ENCODE assay signal across 8 mouse cellular contexts in genomic region chr10:120474301-120474700, GRCm38 (mm10). TPM values are rescaled to one million over a fixed set of nuclear protein-coding genes. Genes with fewer than 3 reads are reported as not detected.
DNase-seq lines count a peak whose midpoint lies in the region; ATAC-seq lines count a peak whose summit lies in the region.

No protein-coding gene starts in this region.

- H3K9ac ChIP-seq in lung, embryonic 16.5 days (ENCODE audit: low read length), result peak overlapping the region; percentile 89
- H3K9ac ChIP-seq in embryonic facial prominence, embryonic 15.5 days, result peak overlapping the region; percentile 85
- peak overlapping the region; percentile 100 for H3K9ac ChIP-seq in intestine, embryonic 14.5 days (ENCODE audit: low read length)

- peak overlapping the region; percentile 97 for H3K4me2 ChIP-seq in lung, embryonic 16.5 days (ENCODE audit: low read depth, low read length)
- H3K4me2 ChIP-seq in embryonic facial prominence, embryonic 15.5 days (replicated peaks), result peak overlapping the region; percentile 99
- H3K4me2 ChIP-seq in intestine, embryonic 14.5 days (ENCODE audit: low read length), result peak overlapping the region; percentile 93

- no peaks in the 10 kb centered on the region for H3K36me3 ChIP-seq in lung, embryonic 16.5 days (ENCODE audit: control insufficient read depth, insufficient read depth, low read length)
- no peaks in the 10 kb centered on the region for H3K36me3 ChIP-seq in embryonic facial prominence, embryonic 15.5 days
- peaks cover 27% of the 10 kb centered on the region for H3K36me3 ChIP-seq in intestine, embryonic 14.5 days (ENCODE audit: control insufficient read depth, insufficient read depth, low read length)
- peaks cover 19% of the 10 kb centered on the region for H3K36me3 ChIP-seq in midbrain, embryonic 10.5 days

- H3K4me3 ChIP-seq in lung, embryonic 16.5 days (ENCODE audit: low read length), result peak overlapping the region; percentile 79
- peak overlapping the region; percentile 82 for H3K4me3 ChIP-seq in embryonic facial prominence, embryonic 15.5 days (replicated peaks)
- H3K4me3 ChIP-seq in intestine, embryonic 14.5 days (ENCODE audit: low read depth, low read length), result peak overlapping the region; percentile 91
- H3K4me3 ChIP-seq in midbrain, embryonic 10.5 days, result peak overlapping the region; percentile 84

- H3K27me3 ChIP-seq in lung, embryonic 16.5 days (ENCODE audit: control insufficient read depth, insufficient read depth, low read depth, low read length), result peaks cover 2% of the 10 kb centered on the region; the same call in 1 of the 2 replicates
- no peaks in the 10 kb centered on the region for H3K27me3 ChIP-seq in embryonic facial prominence, embryonic 15.5 days
- no peaks in the 10 kb centered on the region for H3K27me3 ChIP-seq in intestine, embryonic 14.5 days (replicated peaks; ENCODE audit: control insufficient read depth, insufficient read depth, low read length)
- H3K27me3 ChIP-seq in midbrain, embryonic 10.5 days (ENCODE audit: low read depth, poor library complexity, severe bottlenecking), result no peaks in the 10 kb centered on the region

- H3K4me1 ChIP-seq in lung, embryonic 16.5 days (replicated peaks; ENCODE audit: control insufficient read depth, insufficient read depth, low read length), result peaks cover 6% of the 10 kb centered on the region; the same call in 1 of the 2 replicates
- peaks cover 26% of the 10 kb centered on the region; the same call in 1 of the 2 replicates for H3K4me1 ChIP-seq in embryonic facial prominence, embryonic 15.5 days
- H3K4me1 ChIP-seq in intestine, embryonic 14.5 days (replicated peaks; ENCODE audit: control insufficient read depth, insufficient read depth, low read length), result peaks cover 27% of the 10 kb centered on the region
- H3K4me1 ChIP-seq in midbrain, embryonic 10.5 days, result peaks cover 55% of the 10 kb centered on the region

- H3K27ac ChIP-seq in lung, embryonic 16.5 days (ENCODE audit: low read length), result peak overlapping the region; percentile 93
- peak overlapping the region; percentile 93 for H3K27ac ChIP-seq in embryonic facial prominence, embryonic 15.5 days (replicated peaks)
- H3K27ac ChIP-seq in intestine, embryonic 14.5 days (ENCODE audit: low read depth), result peak overlapping the region; percentile 97
- peak overlapping the region; percentile 97 for H3K27ac ChIP-seq in midbrain, embryonic 10.5 days (replicated peaks)

- H3K9me3 ChIP-seq in lung, embryonic 16.5 days (ENCODE audit: control insufficient read depth, low read length), result no peaks in the 10 kb centered on the region
- H3K9me3 ChIP-seq in embryonic facial prominence, embryonic 15.5 days (replicated peaks), result no peaks in the 10 kb centered on the region
- H3K9me3 ChIP-seq in intestine, embryonic 14.5 days (ENCODE audit: control insufficient read depth, low read length), result no peaks in the 10 kb centered on the region
- no peaks in the 10 kb centered on the region for H3K9me3 ChIP-seq in midbrain, embryonic 10.5 days (replicated peaks)

- ATAC-seq in lung, embryonic 16.5 days (ENCODE audit: low read depth), result no peak
- ATAC-seq in embryonic facial prominence, embryonic 15.5 days (ENCODE audit: insufficient number of reproducible peaks, low FRiP score, low TSS enrichment, low read depth), result no peak
- no peak for ATAC-seq in intestine, embryonic 14.5 days (replicated peaks; ENCODE audit: low FRiP score, low TSS enrichment, low read depth)

- DNase-seq in lung, postnatal 14 days, result no peak
- peak; percentile 82 for DNase-seq in intestine, embryonic 14.5 days (ENCODE audit: low spot score)
- peak; percentile 62 for DNase-seq in midbrain, embryonic 10.5 days (ENCODE audit: low spot score)
- no peak for DNase-seq in cerebellum, adult 9-11 months
- DNase-seq in gastrocnemius, postnatal 14 days, result no peak
- DNase-seq in gastrocnemius, adult 18-20 months (ENCODE audit: low spot score), result no peak

- intact Hi-C loops in gastrocnemius, postnatal 14 days (cut with DNase I; ENCODE audit: low total_unique reads), result no loop called here

- whole genome bisulfite sequencing in lung, embryonic 16.5 days, result 0% methylated on average over 20 of the region's 20 CpGs
- under 1% methylated on average over 20 of the region's 20 CpGs for WGBS in embryonic facial prominence, embryonic 15.5 days
- under 1% methylated on average over 20 of the region's 20 CpGs for WGBS in intestine, embryonic 14.5 days
- WGBS in midbrain, embryonic 10.5 days, result 0% methylated on average over 20 of the region's 20 CpGs

RNA-seq across cellular contexts. Expression of gene Hmga2, which starts 2.0 kb away (rescaled TPM):
- 5.5 and 6.1 TPM in 2 replicates for polyA plus RNA-seq in lung, embryonic 16.5 days (2015; fragmentation: Nextera tagmentation; extraction: Ambion mirVana)
- 11.1 and 11.5 TPM in 2 replicates for polyA plus RNA-seq in embryonic facial prominence, embryonic 15.5 days (2015; fragmentation: Nextera tagmentation; extraction: Ambion mirVana)
- polyA plus RNA-seq in intestine, embryonic 14.5 days (2014; fragmentation: Nextera tagmentation; extraction: Ambion mirVana), result 61.0 and 68.0 TPM in 2 replicates
- polyA plus RNA-seq in midbrain, embryonic 10.5 days (2016; fragmentation: Nextera tagmentation; extraction: Ambion mirVana), result 28.9 and 44.4 TPM in 2 replicates
- total RNA-seq in gastrocnemius, postnatal 14 days (2021), result under 1 TPM in 1 of 2 experiments, not detected in 1; 0.06 TPM
- total RNA-seq in gastrocnemius, adult 18-20 months (2021), result under 1 TPM; 0.09 to 0.12 TPM

Comparison
In these comparisons a context has a peak if more than half of its experiments do, and no peak if none do; other contexts are left out.
1. DNase-seq: peak in intestine, embryonic 14.5 days (single experiment) and midbrain, embryonic 10.5 days (single experiment); none in lung, postnatal 14 days (single experiment), cerebellum, adult 9-11 months (single experiment), gastrocnemius, postnatal 14 days (single experiment) and gastrocnemius, adult 18-20 months (single experiment).
2. Peak in every context shown above with its lines, with median percentiles within 50 percentile points of each other: H3K27ac ChIP-seq, H3K4me2 ChIP-seq, H3K4me3 ChIP-seq and H3K9ac ChIP-seq.